15 mouse cellular contexts compared by ENCODE assay signal in the genomic region with DNA sequence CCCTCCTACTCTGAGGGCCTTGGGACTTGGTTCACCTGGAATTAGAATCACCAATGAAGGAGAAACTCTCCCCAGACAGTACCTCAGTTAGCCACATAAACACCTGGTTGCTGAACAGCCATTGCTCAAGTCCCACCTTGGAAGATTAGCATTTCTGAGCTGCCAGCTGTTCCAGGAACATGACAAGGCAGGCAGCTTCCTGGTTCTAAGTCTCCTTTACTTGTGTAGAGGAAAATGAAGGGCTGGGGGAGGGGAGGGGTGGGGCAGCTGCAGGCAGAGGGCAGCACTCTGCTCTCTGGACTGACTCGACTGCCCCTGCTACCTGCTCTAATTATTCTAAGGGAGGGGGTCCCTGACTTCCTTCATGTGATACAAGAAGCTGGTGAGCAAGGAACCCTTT. TPM values are rescaled to one million over a fixed set of nuclear protein-coding genes. Genes with fewer than 3 reads are reported as not detected.
A peak's percentile ranks its signal among the peaks of the same experiment; 100 is the strongest.
DNase-seq lines count a peak whose midpoint lies in the region; ATAC-seq and TF ChIP-seq lines count a peak whose summit lies in the region.
"Had no signal": no experiment of that assay in that cellular context is flagged by ENCODE, and none has a peak within 500 bp of the region (broad histone marks: within the 10 kb centered on the region; RNA-seq: fewer than 3 reads in every experiment).

No protein-coding gene starts in this region.

- no peak overlapping the region for H3K4me2 ChIP-seq in kidney, embryonic 15.5 days
- H3K4me2 ChIP-seq in intestine, embryonic 14.5 days (ENCODE audit: low read length) = no peak overlapping the region
- H3K4me2 ChIP-seq: embryonic facial prominence, embryonic 15.5 days; forebrain, embryonic 13.5 days had no signal

- ATAC-seq in kidney, embryonic 15.5 days (replicated peaks; ENCODE audit: low FRiP score) = 0 out of 2 replicates have a peak, but pooled peaks have one; percentile 45
- ATAC-seq in intestine, embryonic 14.5 days (replicated peaks; ENCODE audit: low FRiP score, low TSS enrichment, low read depth) = peak; percentile 68; the same call in 1 of the 2 replicates
- ATAC-seq: forebrain, embryonic 13.5 days had no signal

- H3K4me3 ChIP-seq in gastrocnemius, adult 2 months = no peak overlapping the region
- H3K4me3 ChIP-seq in kidney, embryonic 15.5 days (replicated peaks) = no peak overlapping the region
- H3K4me3 ChIP-seq in E14TG2a.4 (replicated peaks; ENCODE audit: low read length) = 0 out of 2 replicates have a peak overlapping the region, but pooled peaks have one; percentile 14
- no peak overlapping the region for H3K4me3 ChIP-seq in intestine, embryonic 14.5 days (ENCODE audit: low read depth, low read length)
- H3K4me3 ChIP-seq: embryonic facial prominence, embryonic 15.5 days; forebrain, embryonic 13.5 days; hindbrain, embryonic 10.5 days had no signal

- H3K9me3 ChIP-seq in kidney, embryonic 15.5 days (replicated peaks) = no peaks in the 10 kb centered on the region
- H3K9me3 ChIP-seq in E14TG2a.4 (ENCODE audit: low read length) = no peaks in the 10 kb centered on the region
- H3K9me3 ChIP-seq in intestine, embryonic 14.5 days (ENCODE audit: control insufficient read depth, low read length) = no peaks in the 10 kb centered on the region
- H3K9me3 ChIP-seq: embryonic facial prominence, embryonic 15.5 days; forebrain, embryonic 13.5 days; hindbrain, embryonic 10.5 days had no signal

- intact Hi-C loops in gastrocnemius, adult 2 months (cut with DNase I) = no loop called here
- intact Hi-C loops in gastrocnemius, postnatal 36 days (cut with DNase I) = loop anchor here (5.0 kb wide), 1 partner anchor 48 kb away; no protein-coding TSS in a partner anchor

- TF ChIP-seq CTCF in gastrocnemius, adult 2 months (IDR thresholded peaks at IDR 0.05) = 0 out of 2 replicates have a peak, but pooled peaks have one; percentile 6
- TF ChIP-seq CTCF in E14TG2a.4 (conservative IDR thresholded peaks at IDR 0.05; ENCODE audit: low read length) = no peak

- 7% methylated on average over 1 of the region's 1 CpGs for WGBS in kidney, embryonic 15.5 days
- WGBS in intestine, embryonic 14.5 days = 0% methylated on average over 1 of the region's 1 CpGs

- H3K9ac ChIP-seq in kidney, embryonic 15.5 days = no peak overlapping the region
- no peak overlapping the region for H3K9ac ChIP-seq in intestine, embryonic 14.5 days (ENCODE audit: low read length)
- H3K9ac ChIP-seq: embryonic facial prominence, embryonic 15.5 days; forebrain, embryonic 13.5 days; liver, embryonic 14.5 days had no signal

- peak; percentile 10 for DNase-seq in gastrocnemius, adult 2 months
- no peak for DNase-seq in gastrocnemius, postnatal 36 days
- DNase-seq in kidney, postnatal 4 days = no peak
- no peak for DNase-seq in intestine, embryonic 14.5 days (ENCODE audit: low spot score)
- no peak for DNase-seq in cerebellum, adult 11-12 months
- no peak for DNase-seq in cerebellum, postnatal 4 days (ENCODE audit: low spot score in 2 of 2)
- DNase-seq: cerebellum, adult 11 months; kidney, adult 8-10 months; spleen, adult 18-20 months had no signal

- H3K27ac ChIP-seq in gastrocnemius, adult 2 months = peak overlapping the region; percentile 31; the same call in 1 of the 2 replicates
- no peak overlapping the region for H3K27ac ChIP-seq in kidney, embryonic 15.5 days
- H3K27ac ChIP-seq in intestine, embryonic 14.5 days (ENCODE audit: low read depth) = no peak overlapping the region
- H3K27ac ChIP-seq: embryonic facial prominence, embryonic 15.5 days; forebrain, embryonic 13.5 days; hindbrain, embryonic 10.5 days; liver, embryonic 14.5 days had no signal

- H3K36me3 ChIP-seq in kidney, embryonic 15.5 days = no peaks in the 10 kb centered on the region
- no peaks in the 10 kb centered on the region for H3K36me3 ChIP-seq in E14TG2a.4 (ENCODE audit: insufficient read depth, low read length)
- no peaks in the 10 kb centered on the region for H3K36me3 ChIP-seq in intestine, embryonic 14.5 days (ENCODE audit: control insufficient read depth, insufficient read depth, low read length)
- H3K36me3 ChIP-seq: embryonic facial prominence, embryonic 15.5 days; hindbrain, embryonic 10.5 days had no signal

- H3K27me3 ChIP-seq in kidney, embryonic 15.5 days = no peaks in the 10 kb centered on the region
- no peaks in the 10 kb centered on the region for H3K27me3 ChIP-seq in E14TG2a.4 (ENCODE audit: insufficient read depth, low read length)
- no peaks in the 10 kb centered on the region for H3K27me3 ChIP-seq in intestine, embryonic 14.5 days (replicated peaks; ENCODE audit: control insufficient read depth, insufficient read depth, low read length)
- H3K27me3 ChIP-seq: embryonic facial prominence, embryonic 15.5 days; forebrain, embryonic 13.5 days had no signal

- H3K4me1 ChIP-seq in kidney, embryonic 15.5 days = peaks cover 36% of the 10 kb centered on the region
- peaks cover 44% of the 10 kb centered on the region for H3K4me1 ChIP-seq in E14TG2a.4 (replicated peaks; ENCODE audit: low read depth, low read length)
- peaks cover 15% of the 10 kb centered on the region for H3K4me1 ChIP-seq in intestine, embryonic 14.5 days (replicated peaks; ENCODE audit: control insufficient read depth, insufficient read depth, low read length)

RNA-seq across cellular contexts. Expression of gene Fndc3b, which starts 45.8 kb away (rescaled TPM):
- 10 to 100 TPM; 13.8 to 24.9 TPM for total RNA-seq in gastrocnemius, adult 2 months (2021)
- 10 to 100 TPM; 17.1 to 22.2 TPM for total RNA-seq in gastrocnemius, postnatal 36 days (2021)
- polyA plus RNA-seq in kidney, embryonic 15.5 days (2015; fragmentation: Nextera tagmentation; extraction: Ambion mirVana) = 27.9 and 32.8 TPM in 2 replicates
- 23.5 and 26.1 TPM in 2 replicates for polyA plus RNA-seq in intestine, embryonic 14.5 days (2014; fragmentation: Nextera tagmentation; extraction: Ambion mirVana)
